Mouse (Mus musculus): ENCODE measurements at regions not wholly inside any gene's neighbourhood (a gene's known extent, or its start where the extent isn't known, plus 50 kb on each side); places are given as distances from the start of the nearest gene placed in this dataset.

GRCm38 (mm10) chr16:39191861-39192260 is 299.4 kb downstream of the Igsf11 start:
- no peaks in the 10 kb centered on the region for H3K27me3 ChIP-seq (replicated peaks; ENCODE audit: control insufficient read depth, insufficient read depth, low read length)
- H3K4me3 ChIP-seq (ENCODE audit: insufficient read depth, low read depth, low read length) = no peak overlapping the region
- H3K36me3 ChIP-seq (ENCODE audit: control insufficient read depth, insufficient read depth, low read length) = no peaks in the 10 kb centered on the region
- 93% methylated on average over 4 of the region's 4 CpGs for WGBS
- TF ChIP-seq CTCF (conservative IDR thresholded peaks at IDR 0.05; ENCODE audit: insufficient read depth, insufficient read length, low read depth, low read length) = no peak
- no peak for DNase-seq
- no peak overlapping the region for H3K27ac ChIP-seq (ENCODE audit: insufficient read depth, low read depth, low read length)
- no peaks in the 10 kb centered on the region for H3K4me1 ChIP-seq (ENCODE audit: control insufficient read depth, insufficient read depth, low read length)

GRCm38 (mm10) chr16:39195431-39195830 is 303.0 kb downstream of the Igsf11 start:
- TF ChIP-seq CTCF (conservative IDR thresholded peaks at IDR 0.05; ENCODE audit: insufficient read depth, insufficient read length, low read depth, low read length) = no peak
- no peak for TF ChIP-seq POLR2A (IDR thresholded peaks at IDR 0.05; ENCODE audit: low read depth, low read length)
- Histone ChIP-seq H3K27ac (ENCODE audit: insufficient read depth, low read depth, low read length) (no peak overlapping the region), H3K4me1 (ENCODE audit: control insufficient read depth, insufficient read depth, low read length) (no peaks in the 10 kb centered on the region), H3K27me3 (replicated peaks; ENCODE audit: control insufficient read depth, insufficient read depth, low read length) (no peaks in the 10 kb centered on the region), H3K4me3 (ENCODE audit: insufficient read depth, low read depth, low read length) (no peak overlapping the region), H3K36me3 (ENCODE audit: control insufficient read depth, insufficient read depth, low read length) (no peaks in the 10 kb centered on the region)
- no peak for DNase-seq
- 93% methylated on average over 1 of the region's 1 CpGs for WGBS

GRCm38 (mm10) chr16:39196896-39197295 is 304.4 kb downstream of the Igsf11 start:
- Histone ChIP-seq H3K4me1 (ENCODE audit: control insufficient read depth, insufficient read depth, low read length) (no peaks in the 10 kb centered on the region), H3K27me3 (replicated peaks; ENCODE audit: control insufficient read depth, insufficient read depth, low read length) (no peaks in the 10 kb centered on the region), H3K36me3 (ENCODE audit: control insufficient read depth, insufficient read depth, low read length) (no peaks in the 10 kb centered on the region), H3K27ac (ENCODE audit: insufficient read depth, low read depth, low read length) (no peak overlapping the region), H3K4me3 (ENCODE audit: insufficient read depth, low read depth, low read length) (no peak overlapping the region)
- WGBS = 50% methylated on average over 2 of the region's 2 CpGs
- TF ChIP-seq POLR2A (IDR thresholded peaks at IDR 0.05; ENCODE audit: low read depth, low read length) (no peak), CTCF (conservative IDR thresholded peaks at IDR 0.05; ENCODE audit: insufficient read depth, insufficient read length, low read depth, low read length) (no peak)
- DNase-seq = no peak

- H3K36me3 ChIP-seq (ENCODE audit: control insufficient read depth, insufficient read depth, low read length) = no peaks in the 10 kb centered on the region
- H3K27ac ChIP-seq (ENCODE audit: insufficient read depth, low read depth, low read length) = no peak overlapping the region
- no peak for TF ChIP-seq POLR2A (IDR thresholded peaks at IDR 0.05; ENCODE audit: low read depth, low read length)
- no peak for TF ChIP-seq CTCF (conservative IDR thresholded peaks at IDR 0.05; ENCODE audit: insufficient read depth, insufficient read length, low read depth, low read length)
- WGBS = 80% methylated on average over 8 of the region's 8 CpGs
- H3K4me3 ChIP-seq (ENCODE audit: insufficient read depth, low read depth, low read length) = no peak overlapping the region
- DNase-seq = no peak
- no peaks in the 10 kb centered on the region for H3K27me3 ChIP-seq (replicated peaks; ENCODE audit: control insufficient read depth, insufficient read depth, low read length)
- no peaks in the 10 kb centered on the region for H3K4me1 ChIP-seq (ENCODE audit: control insufficient read depth, insufficient read depth, low read length)
Observed at GRCm38 (mm10) chr16:39223551-39223950, 331.1 kb downstream of the Igsf11 start.

- TF ChIP-seq POLR2A (IDR thresholded peaks at IDR 0.05; ENCODE audit: low read depth, low read length) = no peak
- no peak for TF ChIP-seq CTCF (conservative IDR thresholded peaks at IDR 0.05; ENCODE audit: insufficient read depth, insufficient read length, low read depth, low read length)
- Histone ChIP-seq H3K27ac (ENCODE audit: insufficient read depth, low read depth, low read length) (no peak overlapping the region), H3K4me3 (ENCODE audit: insufficient read depth, low read depth, low read length) (no peak overlapping the region), H3K36me3 (ENCODE audit: control insufficient read depth, insufficient read depth, low read length) (no peaks in the 10 kb centered on the region), H3K27me3 (replicated peaks; ENCODE audit: control insufficient read depth, insufficient read depth, low read length) (no peaks in the 10 kb centered on the region), H3K4me1 (ENCODE audit: control insufficient read depth, insufficient read depth, low read length) (no peaks in the 10 kb centered on the region)
- no peak for DNase-seq
- 57% methylated on average over 7 of the region's 7 CpGs for WGBS
Observed at GRCm38 (mm10) chr16:39229501-39229900, 337.0 kb downstream of the Igsf11 start.

- TF ChIP-seq POLR2A (IDR thresholded peaks at IDR 0.05; ENCODE audit: low read depth, low read length) = no peak
- no peak for TF ChIP-seq CTCF (conservative IDR thresholded peaks at IDR 0.05; ENCODE audit: insufficient read depth, insufficient read length, low read depth, low read length)
- 14% methylated on average over 3 of the region's 3 CpGs for WGBS
- Histone ChIP-seq H3K27me3 (replicated peaks; ENCODE audit: control insufficient read depth, insufficient read depth, low read length) (no peaks in the 10 kb centered on the region; the same call in 1 of the 2 replicates), H3K36me3 (ENCODE audit: control insufficient read depth, insufficient read depth, low read length) (no peaks in the 10 kb centered on the region), H3K4me1 (ENCODE audit: control insufficient read depth, insufficient read depth, low read length) (no peaks in the 10 kb centered on the region), H3K27ac (ENCODE audit: insufficient read depth, low read depth, low read length) (no peak overlapping the region), H3K4me3 (ENCODE audit: insufficient read depth, low read depth, low read length) (no peak overlapping the region)
- DNase-seq = no peak
Observed at GRCm38 (mm10) chr16:39230439-39230838, 338.0 kb downstream of the Igsf11 start.

- H3K4me3 ChIP-seq (ENCODE audit: insufficient read depth, low read depth, low read length) = no peak overlapping the region
- no peaks in the 10 kb centered on the region; the same call in 1 of the 2 replicates for H3K27me3 ChIP-seq (replicated peaks; ENCODE audit: control insufficient read depth, insufficient read depth, low read length)
- DNase-seq = no peak
- WGBS = 20% methylated on average over 2 of the region's 2 CpGs
- no peak overlapping the region for H3K27ac ChIP-seq (ENCODE audit: insufficient read depth, low read depth, low read length)
- H3K36me3 ChIP-seq (ENCODE audit: control insufficient read depth, insufficient read depth, low read length) = no peaks in the 10 kb centered on the region
- TF ChIP-seq CTCF (conservative IDR thresholded peaks at IDR 0.05; ENCODE audit: insufficient read depth, insufficient read length, low read depth, low read length) (no peak), POLR2A (IDR thresholded peaks at IDR 0.05; ENCODE audit: low read depth, low read length) (no peak)
- no peaks in the 10 kb centered on the region for H3K4me1 ChIP-seq (ENCODE audit: control insufficient read depth, insufficient read depth, low read length)
Observed at GRCm38 (mm10) chr16:39234290-39234689, 341.8 kb downstream of the Igsf11 start.

- no peaks in the 10 kb centered on the region for H3K4me1 ChIP-seq (ENCODE audit: control insufficient read depth, insufficient read depth, low read length)
- no peaks in the 10 kb centered on the region for H3K36me3 ChIP-seq (ENCODE audit: control insufficient read depth, insufficient read depth, low read length)
- no peak overlapping the region for H3K27ac ChIP-seq (ENCODE audit: insufficient read depth, low read depth, low read length)
- DNase-seq = no peak
- 97% methylated on average over 2 of the region's 2 CpGs for WGBS
- H3K27me3 ChIP-seq (replicated peaks; ENCODE audit: control insufficient read depth, insufficient read depth, low read length) = no peaks in the 10 kb centered on the region; the same call in 1 of the 2 replicates
- no peak for TF ChIP-seq POLR2A (IDR thresholded peaks at IDR 0.05; ENCODE audit: low read depth, low read length)
- no peak for TF ChIP-seq CTCF (conservative IDR thresholded peaks at IDR 0.05; ENCODE audit: insufficient read depth, insufficient read length, low read depth, low read length)
- H3K4me3 ChIP-seq (ENCODE audit: insufficient read depth, low read depth, low read length) = no peak overlapping the region
Observed at GRCm38 (mm10) chr16:39273490-39273889, 381.0 kb downstream of the Igsf11 start.

All from kidney, adult 2 months (tissue).